Mouse (Mus musculus) granulocyte monocyte progenitor cell, adult 5-6 weeks (primary cell): Measurements from ENCODE around the gene A030005K14Rik. TPM values are rescaled to one million over a fixed set of nuclear protein-coding genes. Genes with fewer than 3 reads are reported as not detected.

ENCODE experiments used
- ATAC-seq: replicated peaks from 2 replicates; pipeline ENCODE4 v1.8.0; 2016; ENCODE audit warnings: mild to moderate bottlenecking, moderate TSS enrichment, inconsistent platforms; ENCODE audit not compliant: poor library complexity, severe bottlenecking
- total RNA-seq, 2 experiments: library from RNA; stranded (forward) in 1 of 2; stranded (reverse) in 1 of 2; fragments of 200-712, 200-1000 nt in 1 of 2; fragments of >200 nt in 1 of 2; fragmentation: Nextera tagmentation in 1 of 2; gene quantifications; 2 replicates each; pipeline ENCODE4 v1.2.3; 2014 to 2017

The A030005K14Rik gene
- not detected in 2 replicates for total RNA-seq (2014; fragmentation: Nextera tagmentation)
- total RNA-seq (2017) = not detected in 2 replicates

DNA sequence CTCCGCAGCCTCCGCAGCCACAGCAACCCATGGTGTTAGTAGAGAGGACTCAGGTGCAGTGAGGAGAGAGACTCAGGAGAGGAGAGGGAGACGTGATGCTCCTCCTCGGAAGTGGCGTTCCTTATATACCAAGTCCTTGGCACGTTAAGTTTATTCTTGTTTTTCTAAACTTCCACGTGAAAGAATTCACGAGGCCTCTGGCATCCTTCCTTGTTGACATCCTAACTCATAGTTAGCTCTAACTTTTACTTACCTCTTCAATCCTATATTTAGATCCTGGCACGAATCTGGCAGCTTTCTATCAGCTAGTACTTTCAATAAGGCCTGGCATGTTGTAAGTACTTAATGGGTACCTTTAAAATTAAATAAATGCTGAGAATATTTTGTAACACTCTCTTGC lies at the start of gene A030005K14Rik:
Gene A030005K14Rik, minus strand, starts transcription at position 101 of the 400 bp plus-strand sequence.
- ATAC-seq = no peak

- no peak for ATAC-seq
Observed at GRCm38 (mm10) chr1:83107410-83107978, 48.3 kb upstream of the A030005K14Rik start.

GRCm38 (mm10) chr1:83105464-83105863 lies 46.3 kb upstream of the A030005K14Rik start:
- ATAC-seq = no peak

DNA sequence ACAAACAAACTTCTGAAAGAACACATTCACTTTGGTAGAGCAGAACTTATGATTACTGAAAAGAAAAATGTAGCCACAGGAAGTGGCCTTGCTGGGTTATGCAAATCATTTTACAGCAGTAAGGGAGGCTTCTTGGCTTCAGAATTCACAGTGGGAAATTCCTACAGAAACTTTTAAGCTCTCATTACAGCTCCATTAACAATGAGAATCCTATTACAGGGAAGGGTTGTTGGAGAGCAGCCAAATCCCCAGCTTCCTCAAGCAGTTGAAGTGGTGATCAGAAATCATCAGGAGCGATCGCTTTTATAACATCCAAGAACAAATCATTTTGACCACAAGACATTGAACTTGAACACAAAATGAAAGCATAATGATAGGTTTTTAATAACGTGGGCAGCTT lies 42.7 kb upstream of the A030005K14Rik start:
- no peak for ATAC-seq

GRCm38 (mm10) chr1:83099580-83100137 lies 40.5 kb upstream of the A030005K14Rik start:
- no peak for ATAC-seq

- ATAC-seq = no peak
Observed at GRCm38 (mm10) chr1:83099160-83099559, 40.0 kb upstream of the A030005K14Rik start.

DNA sequence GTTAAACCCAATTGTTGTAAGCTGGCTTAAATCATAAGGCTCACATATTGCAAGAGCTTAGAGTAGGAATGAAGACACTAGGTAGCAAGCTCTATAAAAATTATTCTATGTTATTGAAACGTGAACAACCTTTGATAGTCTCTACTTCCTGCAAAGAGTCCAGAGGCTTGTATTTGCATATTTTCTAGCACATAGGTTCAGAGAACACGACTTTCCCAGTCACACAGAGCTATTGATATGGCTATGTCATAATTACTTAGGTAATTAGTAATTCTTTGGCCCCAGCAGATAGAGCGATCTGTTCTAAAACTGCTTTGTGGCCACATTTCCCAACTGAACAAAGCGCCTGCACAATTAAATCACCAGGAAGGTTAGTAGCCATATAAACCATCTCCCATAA lies 37.8 kb upstream of the A030005K14Rik start:
- ATAC-seq = no peak

- ATAC-seq = no peak
Observed at GRCm38 (mm10) chr1:83091268-83091667, 32.1 kb upstream of the A030005K14Rik start.

DNA sequence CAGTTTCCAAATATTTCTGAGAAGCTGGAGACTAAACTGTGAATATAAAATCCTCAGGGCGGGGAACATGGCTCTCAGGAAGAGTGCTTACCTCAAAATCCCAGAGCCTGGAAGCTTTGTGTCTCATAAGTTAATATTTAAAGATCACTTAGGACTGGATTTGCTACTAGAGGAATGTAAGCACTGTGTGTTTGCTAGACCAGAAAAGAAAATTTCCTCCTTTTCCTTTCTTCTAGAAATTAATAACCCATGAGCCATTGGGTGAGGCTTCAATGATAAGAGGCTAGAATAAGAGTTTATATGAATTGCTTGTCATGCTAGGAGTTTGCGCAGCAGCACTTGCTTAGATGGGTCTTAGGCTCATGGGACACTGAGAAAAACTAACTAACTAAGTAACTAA lies 25.6 kb upstream of the A030005K14Rik start:
- ATAC-seq = no peak

GRCm38 (mm10) chr1:83077016-83077415 lies 17.8 kb upstream of the A030005K14Rik start:
- peak; percentile 76 for ATAC-seq

GRCm38 (mm10) chr1:83076190-83076917 lies 17.2 kb upstream of the A030005K14Rik start:
- peak; percentile 93 for ATAC-seq

DNA sequence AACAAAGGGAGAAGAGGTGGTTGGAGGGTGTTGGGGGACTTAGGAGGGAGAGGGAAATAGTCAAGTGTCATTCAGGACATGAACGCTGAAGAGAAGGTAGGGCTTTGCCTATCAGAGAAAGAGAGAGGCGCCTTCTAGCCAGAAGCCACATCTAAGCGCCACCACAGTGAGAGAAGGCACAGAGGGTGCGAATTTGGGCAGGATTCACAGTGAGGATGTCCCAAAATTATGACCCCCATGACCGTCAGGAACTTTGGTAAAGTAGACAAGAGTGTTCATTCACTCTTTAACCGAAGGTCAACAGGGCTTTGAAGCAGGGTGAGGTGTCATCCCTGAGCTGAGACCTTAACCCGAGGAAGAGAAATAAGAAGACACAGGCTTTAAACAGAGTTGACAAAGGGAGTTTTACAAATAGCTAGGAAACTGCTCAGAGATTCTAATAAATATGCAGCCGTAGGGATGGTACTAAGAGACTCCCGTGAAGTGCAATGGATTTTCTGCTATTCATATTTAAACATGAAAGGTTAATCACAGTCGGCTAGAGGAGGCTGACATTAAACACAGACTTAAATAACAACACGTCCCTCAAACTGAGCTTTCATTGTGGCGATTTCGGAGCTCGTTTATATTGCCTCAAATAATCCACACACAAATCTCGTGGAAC lies 16.5 kb upstream of the A030005K14Rik start:
- no peak for ATAC-seq

DNA sequence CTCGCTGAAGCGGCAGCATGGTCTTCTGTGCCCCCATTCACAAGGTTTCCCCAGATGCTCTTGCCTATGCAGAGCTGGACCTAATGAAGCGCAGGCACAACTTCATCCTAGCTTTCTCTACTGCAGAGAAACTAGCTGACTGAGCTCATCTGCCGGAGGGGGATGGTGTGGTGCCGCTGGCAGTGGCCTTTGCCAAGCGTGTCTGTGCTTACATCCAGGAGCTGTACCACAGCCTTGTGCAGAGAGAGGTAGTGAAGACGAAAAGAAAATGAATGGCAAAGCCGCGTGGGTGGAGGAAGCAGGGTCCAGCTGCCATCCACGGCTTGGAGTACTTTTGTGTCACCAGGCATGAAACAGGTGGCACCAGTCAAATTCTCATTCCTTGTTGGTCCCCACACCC lies 8.0 kb upstream of the A030005K14Rik start:
- no peak for ATAC-seq

- ATAC-seq = no peak
Observed at GRCm38 (mm10) chr1:83066577-83066976, 7.4 kb upstream of the A030005K14Rik start.

DNA sequence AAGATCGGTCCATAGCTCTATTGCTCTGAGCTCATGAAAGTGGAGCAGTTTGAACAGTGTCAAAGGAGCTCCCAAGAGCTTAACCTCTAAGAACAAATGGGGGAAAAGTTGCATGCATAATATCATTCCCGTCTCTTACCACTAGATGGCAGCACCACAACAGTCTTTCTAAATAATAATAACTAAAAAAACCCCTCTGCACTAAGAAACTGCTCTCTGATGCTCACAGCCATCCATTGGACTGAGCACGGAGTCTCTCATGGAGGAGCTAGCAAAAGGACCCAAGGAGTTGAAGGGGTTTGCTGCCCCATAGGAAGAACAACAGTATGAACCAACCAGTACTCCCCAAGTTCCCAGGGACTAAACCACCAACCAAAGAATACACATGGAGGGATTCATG lies 5.7 kb upstream of the A030005K14Rik start:
- no peak; the same call in 1 of the 2 replicates for ATAC-seq

DNA sequence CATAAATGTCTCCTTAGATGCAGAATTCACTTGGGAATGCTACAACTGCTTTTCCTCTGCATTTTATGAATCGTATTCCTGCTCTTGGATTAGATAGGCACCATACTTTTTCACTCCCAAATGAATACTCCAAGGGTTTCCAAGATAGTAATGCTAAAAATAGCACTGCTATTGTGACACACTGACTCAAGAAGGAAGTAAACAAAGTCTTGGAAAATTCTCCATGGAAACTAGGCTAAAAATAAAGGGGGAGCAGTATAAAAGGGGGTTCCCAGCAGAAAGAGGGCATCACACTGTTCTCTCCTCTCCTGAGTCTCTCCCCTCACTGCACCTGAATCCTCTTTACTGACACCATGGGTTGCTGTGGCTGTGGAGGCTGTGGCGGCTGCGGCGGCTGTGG lies 1.5 kb upstream of the A030005K14Rik start, which contains the start of gene Krtap28-13:
Gene Krtap28-13, plus strand, starts transcription at position 288 of the 400 bp plus-strand sequence.
- no peak for ATAC-seq

DNA sequence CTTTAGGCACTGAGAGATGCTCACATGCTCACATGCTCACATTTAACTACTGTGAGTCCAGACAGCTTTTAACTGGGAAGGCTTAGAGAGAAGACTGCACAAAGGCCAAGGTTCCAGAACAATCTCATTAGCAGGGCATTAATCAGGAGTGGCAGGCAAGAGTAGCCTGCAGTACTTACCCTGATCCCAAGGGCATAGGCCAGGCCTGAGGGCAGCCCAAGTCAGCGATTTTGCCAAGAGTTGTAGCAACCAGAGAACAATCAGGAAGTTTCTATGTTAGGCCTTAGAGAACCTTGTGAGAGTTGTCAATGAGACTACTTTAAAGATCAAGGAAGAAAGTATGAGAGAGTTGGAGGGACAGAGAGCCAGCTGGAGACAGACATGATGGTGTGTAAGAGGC lies 697 bp downstream of the A030005K14Rik start:
- ATAC-seq = no peak

DNA sequence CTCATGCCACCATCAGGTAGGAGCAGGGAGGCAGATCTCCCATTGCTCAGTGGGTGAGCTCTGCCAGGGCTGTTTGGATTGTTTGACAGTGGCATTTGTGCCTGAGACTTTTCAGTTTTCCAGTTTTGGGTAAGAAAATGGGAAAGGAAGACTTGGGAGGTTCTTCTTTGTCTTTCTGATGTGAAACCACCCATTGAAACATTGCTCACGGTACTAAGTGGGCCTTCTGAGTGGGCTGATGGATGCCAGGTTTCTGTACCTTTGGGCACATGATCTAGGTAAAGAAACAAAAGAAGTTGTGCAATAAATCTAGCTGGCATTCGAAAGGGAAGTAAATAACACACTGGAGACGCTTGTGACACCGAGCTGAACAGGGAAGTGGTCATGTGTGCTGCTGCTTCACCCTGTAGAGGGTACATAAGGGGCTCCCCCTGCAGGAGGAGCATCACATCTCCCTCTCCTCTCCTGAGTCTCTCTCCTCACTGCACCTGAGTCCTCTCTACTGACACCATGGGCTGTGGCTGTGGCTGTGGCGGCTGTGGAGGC lies 14.2 kb downstream of the A030005K14Rik start, which contains the start of gene Gm47969:
Gene Gm47969, plus strand, starts transcription at position 51 of the 546 bp plus-strand sequence.
- peak; percentile 92 for ATAC-seq

GRCm38 (mm10) chr1:83042380-83042779 lies 16.8 kb downstream of the A030005K14Rik start, which contains the start of gene Krtap28-10:
Gene Krtap28-10, minus strand, starts transcription at chr1:83042480.
- no peak for ATAC-seq

GRCm38 (mm10) chr1:83039080-83039479 lies 20.1 kb downstream of the A030005K14Rik start:
- ATAC-seq = no peak
